Mouse (Mus musculus) cerebellum, adult 11 months (tissue): ENCODE measurements around the gene Arl8a.
A peak's percentile ranks its signal among the peaks of the same experiment; 100 is the strongest.
"Not testable (repeated sequence)": the region's sequence is repeated elsewhere in the genome, so short reads cannot be mapped to it uniquely, and the experiment has no call there.

ENCODE experiments used
- DNase-seq: peaks from one replicate; pipeline ENCODE4 v3.0.0; 2022

Gene Arl8a

GRCm38 (mm10) chr1:135171984-135172383, 25.4 kb downstream of the Arl8a start:
- DNase-seq: peak; percentile 40

DNA sequence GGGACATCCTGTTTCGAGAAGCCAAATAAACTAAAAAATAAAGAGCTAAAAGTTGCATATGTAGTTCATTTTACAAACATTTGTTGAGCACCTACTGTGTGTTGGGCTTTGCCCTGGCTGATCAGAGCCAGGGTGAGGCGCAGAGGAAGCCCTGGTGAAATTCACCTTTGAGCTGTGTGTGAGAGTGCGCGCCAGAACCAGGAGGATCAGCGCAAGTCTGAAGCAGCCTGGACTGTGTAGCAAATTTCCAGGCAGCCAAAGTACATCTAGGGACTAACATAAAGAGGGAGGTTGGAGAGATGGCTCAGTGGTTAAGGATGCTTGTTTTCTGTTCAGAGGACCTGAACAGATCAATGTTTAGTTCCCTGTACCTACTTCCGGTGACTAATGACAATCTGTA, 26.7 kb downstream of the Arl8a start:
- DNase-seq: no peak

DNA sequence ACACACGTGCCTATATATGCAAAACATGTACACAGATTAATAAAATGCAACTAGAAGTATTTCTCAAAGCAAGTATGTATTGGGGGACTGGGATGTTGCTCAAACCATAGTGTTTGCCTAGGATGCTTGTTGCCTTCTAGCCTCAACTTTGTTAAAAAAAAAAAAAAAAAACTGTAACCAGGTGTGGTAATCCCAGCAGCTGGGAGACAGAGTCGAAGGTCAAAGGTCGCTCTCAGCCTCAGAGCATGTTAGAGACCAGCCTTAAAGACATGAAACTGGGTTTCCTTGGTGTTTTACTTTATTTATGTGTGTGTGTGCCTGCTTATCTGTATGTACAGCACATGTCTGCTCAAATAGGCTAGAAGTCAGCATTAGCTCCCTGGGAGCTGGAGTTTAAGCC, 28.6 kb downstream of the Arl8a start:
- DNase-seq: no peak

DNA sequence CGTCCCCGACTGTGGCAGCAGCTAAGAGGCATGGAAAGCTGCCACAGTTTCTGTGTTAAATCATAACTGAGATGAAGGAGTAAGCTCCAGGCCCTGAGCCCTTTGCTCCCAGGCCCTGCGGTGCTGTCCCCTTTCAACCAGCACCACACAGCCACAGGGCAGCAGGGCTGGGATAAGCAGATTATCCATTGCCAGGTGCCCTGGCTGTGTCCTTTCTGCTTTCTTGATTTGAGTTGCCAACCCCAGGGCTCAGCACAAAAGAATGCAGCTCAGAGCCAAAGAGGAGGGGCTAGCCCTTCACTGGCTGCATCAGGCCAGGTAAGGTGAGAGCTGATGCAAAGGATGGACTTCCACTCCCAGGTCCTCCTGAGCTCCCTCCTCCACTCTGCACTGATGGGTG, 31.1 kb downstream of the Arl8a start:
- DNase-seq: no peak

- DNase-seq: no peak
Measured at GRCm38 (mm10) chr1:135178863-135179262, 32.2 kb downstream of the Arl8a start.

- DNase-seq: no peak
Measured at GRCm38 (mm10) chr1:135180830-135181229, 34.2 kb downstream of the Arl8a start.

GRCm38 (mm10) chr1:135181275-135181674, 34.7 kb downstream of the Arl8a start:
- DNase-seq: no peak

DNA sequence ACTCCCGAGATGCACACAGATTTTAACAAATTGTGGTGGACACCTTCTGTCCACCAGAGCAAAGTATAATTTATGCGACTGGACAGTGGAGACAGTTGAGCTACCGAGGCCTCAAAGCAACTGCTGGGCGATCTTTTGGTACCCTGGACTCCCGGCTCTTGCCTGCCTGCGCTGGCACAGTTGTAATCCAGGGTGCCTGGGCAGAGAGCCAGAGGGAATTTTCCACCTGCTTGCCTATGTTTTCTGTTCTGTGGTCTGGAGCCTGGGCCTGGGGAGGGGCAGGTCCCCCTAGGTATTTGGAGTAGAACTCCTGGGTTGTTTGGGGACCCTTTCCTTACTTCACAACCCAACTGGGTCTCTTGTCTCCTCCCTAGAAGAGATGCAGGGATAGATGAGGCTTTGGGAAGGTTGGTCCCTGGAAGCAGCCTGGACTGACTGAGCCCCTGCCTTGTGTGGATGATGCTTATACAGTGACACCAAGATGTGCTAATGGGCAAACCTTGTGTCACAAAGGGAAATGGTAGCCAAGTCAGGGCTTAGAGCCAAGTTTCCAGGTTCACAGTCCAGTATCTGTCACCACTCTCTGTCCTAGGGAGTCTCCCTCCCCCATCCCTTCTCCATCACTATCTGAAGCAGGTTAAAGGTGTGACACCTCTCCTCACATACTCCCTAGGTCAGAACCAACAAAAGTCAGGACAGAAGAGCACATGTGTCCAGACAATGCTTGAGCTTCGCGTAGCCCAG, 35.4 kb downstream of the Arl8a start:
- no peak for DNase-seq

GRCm38 (mm10) chr1:135182975-135183374, 36.4 kb downstream of the Arl8a start:
- DNase-seq: no peak

DNA sequence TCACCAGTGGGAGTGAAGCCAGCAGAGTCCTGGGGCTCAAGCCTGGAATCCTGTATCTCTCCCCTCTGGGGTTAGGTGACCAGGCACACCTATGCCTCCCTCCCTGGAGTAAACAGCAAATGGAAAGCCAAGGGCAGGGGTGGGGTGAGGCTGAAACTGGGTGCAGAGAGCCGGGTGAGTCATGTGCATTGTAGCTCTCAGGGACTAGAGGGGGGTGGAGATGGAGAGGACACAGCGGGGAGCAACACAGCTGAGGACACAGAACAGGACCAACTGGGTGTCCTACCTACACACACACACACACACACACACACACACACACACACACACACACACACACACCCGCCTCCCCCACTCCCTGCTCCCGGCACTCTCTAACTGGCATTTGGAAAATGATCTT, 36.8 kb downstream of the Arl8a start:
- DNase-seq: no peak

DNA sequence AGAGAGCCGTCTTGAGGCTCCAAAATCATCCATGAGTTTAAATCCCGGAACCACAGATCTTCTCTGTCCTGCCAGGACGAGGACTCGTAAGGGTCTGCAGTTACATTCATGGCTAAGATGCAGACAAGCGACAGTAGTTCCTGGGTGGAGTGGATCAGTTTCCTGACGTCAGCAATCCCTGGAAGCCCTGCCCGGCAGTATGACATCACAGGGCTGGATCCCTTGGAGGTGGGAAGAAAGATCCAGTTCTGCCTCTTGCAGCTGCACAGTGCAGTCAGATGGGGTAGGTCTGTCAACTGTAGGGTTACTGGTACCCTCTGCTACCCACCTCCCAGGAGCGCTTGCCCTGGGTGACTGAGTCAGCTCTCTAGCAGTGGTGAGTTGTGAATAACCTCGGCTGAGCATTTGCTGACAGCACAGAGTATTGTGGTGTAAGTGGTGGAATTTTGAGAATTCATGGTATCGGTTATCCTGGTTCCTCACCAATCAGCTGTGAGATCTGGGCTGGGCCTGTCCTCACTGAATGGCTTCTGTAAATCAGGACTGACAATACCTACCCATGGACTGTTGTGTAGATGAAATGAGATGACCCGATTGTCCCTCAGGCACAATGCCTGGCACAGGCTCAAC, 37.4 kb downstream of the Arl8a start:
- DNase-seq: no peak

GRCm38 (mm10) chr1:135185936-135186335, 39.3 kb downstream of the Arl8a start:
- DNase-seq: no peak

DNA sequence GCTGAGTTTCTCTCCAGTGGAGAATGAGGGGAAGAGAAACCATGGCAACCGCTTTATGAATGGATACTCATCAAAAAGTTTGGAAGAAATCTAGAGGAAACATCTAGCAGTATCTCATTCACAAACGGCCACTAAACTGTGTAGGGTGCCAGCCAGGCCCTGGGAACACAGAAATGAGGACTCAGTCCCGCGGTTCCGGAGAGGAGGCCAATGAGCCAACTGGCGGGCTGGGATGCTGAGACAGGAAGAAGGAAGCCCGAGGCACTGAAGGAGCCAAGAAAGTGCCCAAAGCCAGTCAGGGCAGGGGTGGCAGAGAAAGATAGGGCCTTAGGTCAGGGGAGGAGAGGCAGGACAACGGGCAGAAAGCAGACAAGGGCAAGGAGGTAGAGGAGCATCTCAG, 39.8 kb downstream of the Arl8a start:
- DNase-seq: no peak

DNA sequence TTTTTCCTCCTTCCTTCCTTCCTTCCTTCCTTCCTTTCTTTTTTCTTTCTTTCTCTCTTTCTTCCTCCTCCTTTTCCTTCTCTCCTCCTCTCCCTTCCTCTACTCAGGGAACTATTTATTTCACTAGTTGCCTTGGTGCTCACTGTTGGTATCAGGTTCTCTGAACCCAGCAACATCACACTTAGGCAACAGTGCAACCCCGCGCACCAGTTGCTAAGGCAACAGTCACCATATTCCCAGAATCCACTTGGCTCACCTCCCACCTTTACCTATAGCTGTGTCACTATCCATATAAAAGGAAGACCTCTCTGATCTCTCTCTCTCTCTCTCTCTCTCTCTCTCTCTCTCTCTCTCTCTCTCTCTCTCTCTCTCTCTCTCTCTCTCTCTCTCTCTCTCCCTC, 40.4 kb downstream of the Arl8a start:
- not testable (repeated sequence) for DNase-seq

DNA sequence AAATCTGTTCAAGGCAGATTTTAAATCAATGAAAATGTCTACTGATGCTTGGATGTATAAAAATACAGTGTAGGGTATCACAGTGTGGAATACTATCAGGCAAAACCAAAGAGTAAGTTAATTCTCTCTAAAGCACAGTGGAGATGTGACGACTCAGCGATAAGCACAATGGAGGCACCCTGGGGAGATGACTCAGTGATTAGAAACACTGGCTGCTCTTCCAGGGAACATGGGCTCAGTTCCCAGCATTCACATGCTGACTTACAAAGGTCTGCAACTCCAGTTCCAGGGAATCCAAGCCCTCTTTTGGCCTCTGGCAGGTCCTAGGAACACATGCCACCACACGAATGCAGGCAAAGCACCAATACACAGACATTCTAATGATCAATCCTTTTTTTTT, 41.6 kb downstream of the Arl8a start:
- no peak for DNase-seq

GRCm38 (mm10) chr1:135189186-135189585, 42.6 kb downstream of the Arl8a start:
- DNase-seq: no peak

DNA sequence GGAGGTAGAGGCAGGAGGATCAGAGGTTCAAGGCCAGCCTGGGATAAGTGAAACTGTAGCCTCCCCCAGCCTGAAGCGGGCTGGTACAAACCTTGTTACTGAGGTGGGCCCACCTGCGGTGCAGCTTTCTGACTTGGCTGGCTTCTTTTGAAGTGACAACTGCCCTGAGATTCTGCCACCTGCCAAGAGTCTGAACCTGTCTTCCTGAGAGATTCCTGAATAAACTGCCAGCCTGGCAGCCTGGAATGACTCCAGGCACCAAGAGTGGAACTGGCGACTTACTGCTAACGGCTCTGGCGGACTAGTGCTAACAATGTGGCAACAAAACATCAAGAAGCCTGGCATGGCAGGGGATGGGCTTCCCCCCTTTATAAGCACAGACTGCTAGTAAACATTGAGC, 47.7 kb downstream of the Arl8a start:
- peak; percentile 36 for DNase-seq

- DNase-seq: no peak
Measured at GRCm38 (mm10) chr1:135195907-135196440, 49.4 kb downstream of the Arl8a start.

GRCm38 (mm10) chr1:135198412-135198811, 51.8 kb downstream of the Arl8a start:
- DNase-seq: no peak

GRCm38 (mm10) chr1:135199014-135199819, 52.6 kb downstream of the Arl8a start:
- no peak for DNase-seq

DNA sequence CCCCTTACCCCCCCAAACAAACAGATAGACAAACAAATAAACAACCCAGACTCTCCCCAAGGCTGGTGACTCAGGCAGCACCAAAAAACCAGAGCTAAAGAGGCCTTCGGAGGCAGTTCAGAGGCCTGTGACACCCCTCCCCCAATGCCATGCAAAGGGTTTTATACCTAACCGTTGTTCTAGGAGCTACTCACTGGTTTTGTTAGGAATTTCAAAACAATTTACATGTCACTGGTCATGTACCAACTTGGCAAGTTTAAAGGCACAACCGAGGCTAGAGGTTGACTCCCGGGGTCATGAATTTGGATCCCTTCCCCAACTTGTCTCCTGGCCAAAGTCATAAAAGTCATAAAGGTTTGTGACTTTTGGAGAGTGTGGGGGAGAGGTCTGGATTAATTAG, 53.8 kb downstream of the Arl8a start:
- DNase-seq: no peak

GRCm38 (mm10) chr1:135204196-135205126, 57.8 kb downstream of the Arl8a start:
- no peak for DNase-seq

DNA sequence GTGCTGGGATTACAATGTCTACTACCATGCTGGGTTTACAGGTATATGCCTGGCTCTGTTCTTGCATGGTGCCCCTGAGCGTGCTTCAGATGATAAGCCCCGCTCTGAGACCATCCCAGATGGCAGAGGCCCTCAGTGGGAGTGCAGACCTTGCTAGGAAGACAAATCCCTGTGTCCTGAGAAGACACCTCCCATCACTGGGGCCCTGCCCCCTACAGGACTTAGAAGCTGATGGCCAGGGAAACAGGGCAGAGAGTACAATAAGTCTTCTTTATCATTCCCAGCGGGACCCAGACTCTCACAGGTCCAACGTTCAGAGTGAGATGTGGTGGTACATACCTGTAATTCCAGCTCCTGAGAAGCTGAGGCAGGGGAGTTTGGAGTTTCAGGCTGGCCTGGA, 58.6 kb downstream of the Arl8a start:
- DNase-seq: no peak
